36 mouse cellular contexts compared by ENCODE assay signal in genomic region chr10:127429538-127429937, GRCm38 (mm10). TPM values are rescaled to one million over a fixed set of nuclear protein-coding genes. Genes with fewer than 3 reads are reported as not detected.
DNase-seq lines count a peak whose midpoint lies in the region; ATAC-seq and TF ChIP-seq lines count a peak whose summit lies in the region.
"Had no signal": no experiment of that assay in that cellular context is flagged by ENCODE, and none has a peak within 500 bp of the region (broad histone marks: within the 10 kb centered on the region; RNA-seq: fewer than 3 reads in every experiment).

No protein-coding gene starts in this region.

- H3K27me3 ChIP-seq in heart, embryonic 12.5 days (replicated peaks): no peaks in the 10 kb centered on the region
- no peaks in the 10 kb centered on the region for H3K27me3 ChIP-seq in kidney, postnatal 0 days (ENCODE audit: insufficient read depth, low read length)
- H3K27me3 ChIP-seq in stomach, postnatal 0 days (ENCODE audit: control insufficient read depth, insufficient read depth, low read length): no peaks in the 10 kb centered on the region
- H3K27me3 ChIP-seq: CH12.LX; embryonic facial prominence, embryonic 15.5 days; forebrain, embryonic 12.5 days; limb, embryonic 13.5 days; megakaryocyte, embryonic 14.5 days; midbrain, embryonic 13.5 days; stomach, embryonic 15.5 days had no signal

- WGBS in heart, embryonic 12.5 days: 61% methylated on average over 1 of the region's 1 CpGs
- 62% methylated on average over 1 of the region's 1 CpGs for WGBS in kidney, postnatal 0 days
- 51% methylated on average over 1 of the region's 1 CpGs for WGBS in stomach, postnatal 0 days

- H3K4me2 ChIP-seq in heart, embryonic 12.5 days: no peak overlapping the region
- no peak overlapping the region for H3K4me2 ChIP-seq in kidney, postnatal 0 days (ENCODE audit: low read length)
- no peak overlapping the region for H3K4me2 ChIP-seq in stomach, postnatal 0 days (replicated peaks; ENCODE audit: low read depth)
- H3K4me2 ChIP-seq: embryonic facial prominence, embryonic 15.5 days; forebrain, embryonic 12.5 days; hindbrain, embryonic 14.5 days; limb, embryonic 13.5 days; liver, embryonic 11.5 days; midbrain, embryonic 13.5 days; stomach, embryonic 15.5 days had no signal

- ATAC-seq in heart, embryonic 12.5 days (ENCODE audit: insufficient number of reproducible peaks, low FRiP score): no peak
- no peak for ATAC-seq in kidney, postnatal 0 days (replicated peaks; ENCODE audit: low FRiP score, low read depth)
- no peak for ATAC-seq in stomach, postnatal 0 days (ENCODE audit: low FRiP score, low TSS enrichment)
- ATAC-seq: inflammation-experienced regulatory T-cells, adult 6 months; lung, postnatal 0 days; midbrain, embryonic 13.5 days had no signal

- peaks cover 24% of the 10 kb centered on the region for H3K4me1 ChIP-seq in heart, embryonic 12.5 days (replicated peaks)
- peaks cover 13% of the 10 kb centered on the region; the same call in 1 of the 2 replicates for H3K4me1 ChIP-seq in kidney, postnatal 0 days (replicated peaks; ENCODE audit: insufficient read depth, low read length)
- H3K4me1 ChIP-seq in stomach, postnatal 0 days (replicated peaks; ENCODE audit: control insufficient read depth, insufficient read depth): no peaks in the 10 kb centered on the region; the same call in 1 of the 2 replicates

- peak; percentile 71 for DNase-seq in heart, adult 11 months
- DNase-seq in kidney, postnatal 0 days (ENCODE audit: low spot score): no peak
- no peak for DNase-seq in kidney, postnatal 14 days
- peak; percentile 39 for DNase-seq in 416B (ENCODE audit: low read depth)
- no peak for DNase-seq in stomach, postnatal 0 days (ENCODE audit: low spot score)
- no peak for DNase-seq in thymus, postnatal 4 days
- DNase-seq: adrenal gland, postnatal 10 days; cerebellum, adult 8-10 months; cerebellum, postnatal 25 days; gastrocnemius, postnatal 36 days; heart, postnatal 4 days; kidney, adult 2 months; layer of hippocampus, adult 9-11 months; lung, adult 18-20 months; lung, postnatal 4 days; retina, postnatal 1 day; right cerebral cortex, postnatal 14 days; thymus, postnatal 14 days had no signal

- no peak overlapping the region for H3K9ac ChIP-seq in heart, embryonic 12.5 days
- H3K9ac ChIP-seq in kidney, postnatal 0 days (ENCODE audit: low read depth, low read length): no peak overlapping the region
- no peak overlapping the region for H3K9ac ChIP-seq in stomach, postnatal 0 days (ENCODE audit: low read length)
- H3K9ac ChIP-seq: embryonic facial prominence, embryonic 15.5 days; forebrain, embryonic 12.5 days; hindbrain, embryonic 14.5 days; limb, embryonic 13.5 days; midbrain, embryonic 13.5 days; stomach, embryonic 15.5 days had no signal

- no peak overlapping the region for H3K4me3 ChIP-seq in heart, embryonic 12.5 days
- H3K4me3 ChIP-seq in kidney, postnatal 0 days (replicated peaks; ENCODE audit: low read depth, low read length): no peak overlapping the region
- no peak overlapping the region for H3K4me3 ChIP-seq in stomach, postnatal 0 days (ENCODE audit: low read depth, low read length)
- H3K4me3 ChIP-seq: embryonic facial prominence, embryonic 10.5 days; embryonic facial prominence, embryonic 15.5 days; forebrain, embryonic 12.5 days; heart, embryonic 10.5 days; limb, embryonic 13.5 days; megakaryocyte, embryonic 14.5 days; midbrain, embryonic 13.5 days; stomach, embryonic 15.5 days had no signal

- H3K9me3 ChIP-seq in heart, embryonic 12.5 days (replicated peaks): no peaks in the 10 kb centered on the region
- no peaks in the 10 kb centered on the region for H3K9me3 ChIP-seq in kidney, postnatal 0 days (replicated peaks; ENCODE audit: low read length)
- no peaks in the 10 kb centered on the region for H3K9me3 ChIP-seq in stomach, postnatal 0 days (ENCODE audit: control insufficient read depth, low read length)
- H3K9me3 ChIP-seq: embryonic facial prominence, embryonic 10.5 days; embryonic facial prominence, embryonic 15.5 days; forebrain, embryonic 12.5 days; heart, embryonic 10.5 days; limb, embryonic 13.5 days; megakaryocyte, embryonic 14.5 days; midbrain, embryonic 13.5 days; stomach, embryonic 15.5 days had no signal

- TF ChIP-seq EP300 in stomach, postnatal 0 days (optimal IDR thresholded peaks at IDR 0.05): no peak

- H3K27ac ChIP-seq in heart, embryonic 12.5 days (ENCODE audit: poor library complexity, severe bottlenecking): no peak overlapping the region
- no peak overlapping the region for H3K27ac ChIP-seq in kidney, postnatal 0 days
- no peak overlapping the region for H3K27ac ChIP-seq in stomach, postnatal 0 days (replicated peaks)
- H3K27ac ChIP-seq: embryonic facial prominence, embryonic 10.5 days; embryonic facial prominence, embryonic 15.5 days; forebrain, embryonic 12.5 days; heart, embryonic 10.5 days; hindbrain, embryonic 14.5 days; limb, embryonic 13.5 days; midbrain, embryonic 13.5 days; stomach, embryonic 15.5 days had no signal

- H3K36me3 ChIP-seq in heart, embryonic 12.5 days: peaks cover 9% of the 10 kb centered on the region; the same call in 1 of the 2 replicates
- H3K36me3 ChIP-seq in kidney, postnatal 0 days (ENCODE audit: insufficient read depth, low read length): peaks cover 5% of the 10 kb centered on the region
- H3K36me3 ChIP-seq in stomach, postnatal 0 days (ENCODE audit: control insufficient read depth, insufficient read depth, low read length): no peaks in the 10 kb centered on the region
- H3K36me3 ChIP-seq: forebrain, embryonic 12.5 days; midbrain, embryonic 13.5 days; stomach, embryonic 15.5 days had no signal

- TF ChIP-seq CTCF in kidney, postnatal 0 days (IDR thresholded peaks at IDR 0.05; ENCODE audit: low read depth): 0 out of 2 replicates have a peak, but pooled peaks have one; percentile 38
- peak; percentile 25 for TF ChIP-seq CTCF in stomach, postnatal 0 days (IDR thresholded peaks at IDR 0.05; ENCODE audit: low read depth)

RNA-seq across cellular contexts. Expression of gene R3hdm2, which starts 49.4 kb away (rescaled TPM):
- 35.8 and 36.6 TPM in 2 replicates for polyA plus RNA-seq in heart, embryonic 12.5 days (2016; fragmentation: Nextera tagmentation; extraction: Ambion mirVana)
- 33.1 and 34.4 TPM in 2 replicates for polyA plus RNA-seq in kidney, postnatal 0 days (2015; fragmentation: Nextera tagmentation; extraction: Ambion mirVana)
- polyA plus RNA-seq in stomach, postnatal 0 days (2015; fragmentation: Nextera tagmentation; extraction: Ambion mirVana): 14.3 and 17.6 TPM in 2 replicates

RNA-seq across cellular contexts. Expression of gene Inhbc, which starts 59.3 kb away (rescaled TPM):
- polyA plus RNA-seq in heart, embryonic 12.5 days (2016; fragmentation: Nextera tagmentation; extraction: Ambion mirVana): not detected in 2 replicates
- polyA plus RNA-seq in kidney, postnatal 0 days (2015; fragmentation: Nextera tagmentation; extraction: Ambion mirVana): 0.14 and 0.23 TPM in 2 replicates
- polyA plus RNA-seq in stomach, postnatal 0 days (2015; fragmentation: Nextera tagmentation; extraction: Ambion mirVana): 0.15 TPM in 1 of 2 replicates, not detected in the other
- polyA plus RNA-seq: C2C12; embryonic facial prominence, embryonic 15.5 days; forebrain, embryonic 12.5 days; heart, embryonic 16.5 days; hindbrain, embryonic 14.5 days; inflammation-experienced regulatory T-cells, adult 6 months; kidney, adult 2 months; large intestine, adult 2 months; limb, embryonic 13.5 days; lung, postnatal 0 days; midbrain, embryonic 13.5 days; neural tube, embryonic 14.5 days had no signal

Comparison
In these comparisons a context has a peak if more than half of its experiments do, and no peak if none do; other contexts are left out.
1. DNase-seq: peak in heart, adult 11 months (single experiment) and 416B (single experiment); none in kidney, postnatal 0 days (single experiment), kidney, postnatal 14 days (single experiment), stomach, postnatal 0 days (single experiment) and thymus, postnatal 4 days (single experiment).